Mouse (Mus musculus): Measurements from ENCODE around the gene Mccc1. TPM values are rescaled to one million over a fixed set of nuclear protein-coding genes. Genes with fewer than 3 reads are reported as not detected.
A peak's percentile ranks its signal among the peaks of the same experiment; 100 is the strongest.

Gene Mccc1
- polyA plus RNA-seq, 1 experiment: 14.1 TPM

- DNase-seq: peak; percentile 43
- no peak overlapping the region for H3K4me3 ChIP-seq (replicated peaks; ENCODE audit: extremely low read depth, low read depth, low read length)
- 47% methylated on average over 4 of the region's 4 CpGs for WGBS
- TF ChIP-seq CTCF (IDR thresholded peaks at IDR 0.05; ENCODE audit: insufficient read depth, low read length): no peak
- TF ChIP-seq POLR2A (IDR thresholded peaks at IDR 0.05; ENCODE audit: borderline replicate concordance, extremely low read depth, low read depth, low read length): no peak
- H3K4me1 ChIP-seq (ENCODE audit: control insufficient read depth, insufficient read depth, low read length): no peaks in the 10 kb centered on the region
Observed at GRCm38 (mm10) chr3:36004028-36004895, 3.8 kb upstream of the Mccc1 start.

GRCm38 (mm10) chr3:35994552-35995531 is 5.6 kb downstream of the Mccc1 start:
- 71% methylated on average over 11 of the region's 11 CpGs for WGBS
- no peaks in the 10 kb centered on the region for H3K4me1 ChIP-seq (ENCODE audit: control insufficient read depth, insufficient read depth, low read length)
- DNase-seq: no peak
- no peak for TF ChIP-seq POLR2A (IDR thresholded peaks at IDR 0.05; ENCODE audit: borderline replicate concordance, extremely low read depth, low read depth, low read length)
- TF ChIP-seq CTCF (IDR thresholded peaks at IDR 0.05; ENCODE audit: insufficient read depth, low read length): no peak
- no peak overlapping the region for H3K4me3 ChIP-seq (replicated peaks; ENCODE audit: extremely low read depth, low read depth, low read length)

- DNase-seq: no peak
- WGBS: 87% methylated on average over 7 of the region's 7 CpGs
- Histone ChIP-seq H3K4me3 (replicated peaks; ENCODE audit: extremely low read depth, low read depth, low read length) (no peak overlapping the region), H3K4me1 (ENCODE audit: control insufficient read depth, insufficient read depth, low read length) (no peaks in the 10 kb centered on the region)
- TF ChIP-seq POLR2A (IDR thresholded peaks at IDR 0.05; ENCODE audit: borderline replicate concordance, extremely low read depth, low read depth, low read length) (no peak), CTCF (IDR thresholded peaks at IDR 0.05; ENCODE audit: insufficient read depth, low read length) (no peak)
Observed at GRCm38 (mm10) chr3:35990715-35991114, 9.8 kb downstream of the Mccc1 start.

GRCm38 (mm10) chr3:35988031-35988430 is 12.4 kb downstream of the Mccc1 start:
- 92% methylated on average over 6 of the region's 6 CpGs for WGBS
- TF ChIP-seq CTCF (IDR thresholded peaks at IDR 0.05; ENCODE audit: insufficient read depth, low read length) (no peak), POLR2A (IDR thresholded peaks at IDR 0.05; ENCODE audit: borderline replicate concordance, extremely low read depth, low read depth, low read length) (no peak)

GRCm38 (mm10) chr3:35986266-35986665 is 14.2 kb downstream of the Mccc1 start:
- 94% methylated on average over 6 of the region's 6 CpGs for WGBS
- DNase-seq: no peak
- H3K4me1 ChIP-seq (ENCODE audit: control insufficient read depth, insufficient read depth, low read length): no peaks in the 10 kb centered on the region

More at GRCm38 (mm10) chr3:35988031-35988430, 12.4 kb downstream of the Mccc1 start:
- DNase-seq: no peak
- Histone ChIP-seq H3K4me1 (ENCODE audit: control insufficient read depth, insufficient read depth, low read length) (no peaks in the 10 kb centered on the region), H3K4me3 (replicated peaks; ENCODE audit: extremely low read depth, low read depth, low read length) (no peak overlapping the region)

GRCm38 (mm10) chr3:35973551-35973950 is 26.9 kb downstream of the Mccc1 start:
- WGBS: 64% methylated on average over 7 of the region's 7 CpGs
- peak; percentile 25 for DNase-seq
- H3K4me1 ChIP-seq (ENCODE audit: control insufficient read depth, insufficient read depth, low read length): no peaks in the 10 kb centered on the region
- TF ChIP-seq CTCF (IDR thresholded peaks at IDR 0.05; ENCODE audit: insufficient read depth, low read length) (peak; percentile 66), POLR2A (IDR thresholded peaks at IDR 0.05; ENCODE audit: borderline replicate concordance, extremely low read depth, low read depth, low read length) (no peak)
- no peak overlapping the region for H3K4me3 ChIP-seq (replicated peaks; ENCODE audit: extremely low read depth, low read depth, low read length)

More at GRCm38 (mm10) chr3:35986266-35986665, 14.2 kb downstream of the Mccc1 start:
- TF ChIP-seq POLR2A (IDR thresholded peaks at IDR 0.05; ENCODE audit: borderline replicate concordance, extremely low read depth, low read depth, low read length): no peak
- no peak for TF ChIP-seq CTCF (IDR thresholded peaks at IDR 0.05; ENCODE audit: insufficient read depth, low read length)
- no peak overlapping the region for H3K4me3 ChIP-seq (replicated peaks; ENCODE audit: extremely low read depth, low read depth, low read length)

GRCm38 (mm10) chr3:35972985-35973384 is 27.5 kb downstream of the Mccc1 start:
- DNase-seq: no peak
- Histone ChIP-seq H3K4me1 (ENCODE audit: control insufficient read depth, insufficient read depth, low read length) (no peaks in the 10 kb centered on the region), H3K4me3 (replicated peaks; ENCODE audit: extremely low read depth, low read depth, low read length) (no peak overlapping the region)
- 76% methylated on average over 4 of the region's 4 CpGs for WGBS
- no peak for TF ChIP-seq CTCF (IDR thresholded peaks at IDR 0.05; ENCODE audit: insufficient read depth, low read length)
- no peak for TF ChIP-seq POLR2A (IDR thresholded peaks at IDR 0.05; ENCODE audit: borderline replicate concordance, extremely low read depth, low read depth, low read length)

- 90% methylated on average over 12 of the region's 12 CpGs for whole genome bisulfite sequencing
- no peak for TF ChIP-seq CTCF (IDR thresholded peaks at IDR 0.05; ENCODE audit: insufficient read depth, low read length)
- no peak for TF ChIP-seq POLR2A (IDR thresholded peaks at IDR 0.05; ENCODE audit: borderline replicate concordance, extremely low read depth, low read depth, low read length)
- no peak for DNase-seq
- H3K4me3 ChIP-seq (replicated peaks; ENCODE audit: extremely low read depth, low read depth, low read length): no peak overlapping the region
- H3K4me1 ChIP-seq (ENCODE audit: control insufficient read depth, insufficient read depth, low read length): no peaks in the 10 kb centered on the region
Observed at GRCm38 (mm10) chr3:35971149-35971548, 29.3 kb downstream of the Mccc1 start.

GRCm38 (mm10) chr3:35970441-35970840 is 30.0 kb downstream of the Mccc1 start:
- Histone ChIP-seq H3K4me3 (replicated peaks; ENCODE audit: extremely low read depth, low read depth, low read length) (no peak overlapping the region), H3K4me1 (ENCODE audit: control insufficient read depth, insufficient read depth, low read length) (no peaks in the 10 kb centered on the region)
- TF ChIP-seq CTCF (IDR thresholded peaks at IDR 0.05; ENCODE audit: insufficient read depth, low read length) (no peak), POLR2A (IDR thresholded peaks at IDR 0.05; ENCODE audit: borderline replicate concordance, extremely low read depth, low read depth, low read length) (no peak)
- no peak for DNase-seq
- WGBS: 89% methylated on average over 4 of the region's 4 CpGs
